Mouse (Mus musculus): ENCODE measurements at regions not wholly inside any gene's neighbourhood (a gene's known extent, or its start where the extent isn't known, plus 50 kb on each side); places are given as distances from the start of the nearest gene placed in this dataset.

DNA sequence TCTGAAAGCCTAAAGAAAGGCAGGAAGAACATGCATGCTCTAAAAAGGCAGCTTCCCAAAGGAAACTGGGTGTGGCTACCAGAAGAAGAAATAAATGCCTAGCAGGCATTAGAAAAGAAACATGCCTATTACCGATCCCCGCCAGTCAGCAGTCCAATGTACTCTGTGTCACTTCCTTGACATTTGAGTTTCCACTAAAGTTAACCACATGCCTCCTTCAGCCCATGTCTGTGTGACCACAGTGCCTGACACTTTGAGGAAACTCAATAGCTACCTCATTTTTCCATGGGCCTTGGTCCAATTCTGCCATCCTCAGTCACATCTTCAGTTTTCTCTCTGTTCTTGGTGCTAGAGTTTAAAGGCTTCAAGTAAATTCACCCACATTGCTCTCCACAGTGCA lies 233.7 kb upstream of the Isx start:
- Histone ChIP-seq H3K4me1 (replicated peaks) (no peaks in the 10 kb centered on the region), H3K27ac (no peak overlapping the region), H3K4me3 (replicated peaks) (no peak overlapping the region), H3K9ac (replicated peaks) (no peak overlapping the region), H3K27me3 (no peaks in the 10 kb centered on the region), H3K36me3 (no peaks in the 10 kb centered on the region), H3K9me3 (no peaks in the 10 kb centered on the region), H3K4me2 (replicated peaks) (no peak overlapping the region)
- WGBS, result 93% methylated on average over 2 of the region's 2 CpGs
- ATAC-seq, result no peak

GRCm38 (mm10) chr8:74640636-74641035 lies 232.3 kb upstream of the Isx start:
- H3K4me2 ChIP-seq (replicated peaks), result no peak overlapping the region
- H3K9ac ChIP-seq (replicated peaks), result no peak overlapping the region
- WGBS, result 36% methylated on average over 1 of the region's 1 CpGs
- no peak overlapping the region for H3K27ac ChIP-seq
- H3K9me3 ChIP-seq, result no peaks in the 10 kb centered on the region
- no peaks in the 10 kb centered on the region for H3K36me3 ChIP-seq
- no peak for ATAC-seq
- H3K4me1 ChIP-seq (replicated peaks), result no peaks in the 10 kb centered on the region
- H3K27me3 ChIP-seq, result no peaks in the 10 kb centered on the region
- H3K4me3 ChIP-seq (replicated peaks), result no peak overlapping the region

DNA sequence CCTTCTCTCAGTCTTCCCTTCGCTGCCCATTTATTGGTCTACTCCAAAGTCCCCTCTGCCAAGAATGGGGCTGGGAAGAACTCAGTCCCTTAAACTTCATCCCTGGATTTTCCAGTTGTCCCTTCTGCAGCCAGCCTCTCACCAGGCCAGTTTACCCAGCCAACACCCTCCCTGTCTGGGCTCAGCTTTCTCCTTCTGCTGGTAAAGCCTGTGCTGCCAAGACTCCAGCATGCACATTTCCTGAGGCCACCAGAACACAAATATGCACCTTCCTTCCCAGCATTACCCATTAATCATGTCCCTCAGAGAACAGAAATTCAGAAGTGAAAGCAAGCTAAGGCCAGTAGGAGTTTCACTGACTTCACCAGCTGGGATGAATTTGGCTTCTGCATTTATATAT lies 213.0 kb upstream of the Isx start:
- no peak for ATAC-seq
- Histone ChIP-seq H3K4me3 (replicated peaks) (no peak overlapping the region), H3K4me2 (replicated peaks) (no peak overlapping the region), H3K4me1 (replicated peaks) (no peaks in the 10 kb centered on the region), H3K9ac (replicated peaks) (no peak overlapping the region), H3K27ac (no peak overlapping the region), H3K27me3 (no peaks in the 10 kb centered on the region), H3K9me3 (no peaks in the 10 kb centered on the region), H3K36me3 (no peaks in the 10 kb centered on the region)
- 86% methylated on average over 1 of the region's 1 CpGs for WGBS

DNA sequence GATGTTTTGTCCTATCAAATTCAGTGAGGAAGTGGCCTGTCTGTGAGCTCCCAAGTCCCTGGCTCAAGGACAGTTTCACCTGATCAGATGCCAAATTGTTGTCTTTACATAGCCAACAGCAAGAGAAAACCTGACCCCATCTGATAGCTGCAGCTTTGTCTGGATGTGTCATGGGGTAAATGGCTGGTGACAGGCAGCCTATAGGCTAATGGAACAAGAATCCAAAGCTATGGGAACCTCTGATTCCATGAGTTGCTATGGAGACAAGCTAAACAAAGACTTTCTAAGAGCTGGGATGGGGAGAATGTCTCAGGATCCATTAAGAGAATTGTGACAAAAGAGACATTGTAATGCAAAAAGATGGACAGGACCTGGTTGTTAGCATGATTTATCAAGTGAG lies 184.6 kb upstream of the Isx start:
- Histone ChIP-seq H3K27ac (no peak overlapping the region), H3K9me3 (no peaks in the 10 kb centered on the region), H3K36me3 (no peaks in the 10 kb centered on the region), H3K4me3 (replicated peaks) (no peak overlapping the region), H3K4me1 (replicated peaks) (no peaks in the 10 kb centered on the region; the same call in 1 of the 2 replicates), H3K27me3 (no peaks in the 10 kb centered on the region), H3K9ac (replicated peaks) (no peak overlapping the region), H3K4me2 (replicated peaks) (no peak overlapping the region)
- ATAC-seq, result 0 out of 2 replicates have a peak, but pooled peaks have one; percentile 27

DNA sequence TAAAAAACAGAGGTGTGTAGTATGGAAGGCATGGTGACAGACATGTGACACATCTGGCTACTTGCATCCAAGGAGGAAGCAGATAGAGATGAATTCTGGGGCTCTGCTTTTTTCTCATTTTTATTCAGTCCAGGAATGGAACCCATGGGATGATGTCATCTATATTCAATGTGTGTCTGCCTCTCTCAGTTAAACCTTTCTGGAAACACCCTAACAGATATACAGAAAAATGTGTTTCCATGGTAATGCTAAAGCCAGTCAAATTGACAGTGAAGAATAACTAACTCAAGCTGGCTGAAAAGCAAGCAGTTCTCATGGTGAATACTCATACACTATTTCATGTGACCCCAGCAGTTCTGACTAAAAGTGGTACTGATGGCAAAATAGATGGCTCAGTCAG lies 177.0 kb upstream of the Isx start:
- Histone ChIP-seq H3K4me3 (replicated peaks) (no peak overlapping the region), H3K9ac (replicated peaks) (no peak overlapping the region), H3K4me2 (replicated peaks) (no peak overlapping the region), H3K9me3 (0 out of 2 replicates have a peak, but pooled peaks cover 3% of the 10 kb centered on the region), H3K36me3 (no peaks in the 10 kb centered on the region), H3K4me1 (replicated peaks) (no peaks in the 10 kb centered on the region), H3K27ac (no peak overlapping the region), H3K27me3 (no peaks in the 10 kb centered on the region)
- ATAC-seq, result no peak

GRCm38 (mm10) chr8:74697317-74697716 lies 175.7 kb upstream of the Isx start:
- no peak overlapping the region for H3K9ac ChIP-seq (replicated peaks)
- 76% methylated on average over 1 of the region's 1 CpGs for WGBS
- H3K4me1 ChIP-seq (replicated peaks), result no peaks in the 10 kb centered on the region

DNA sequence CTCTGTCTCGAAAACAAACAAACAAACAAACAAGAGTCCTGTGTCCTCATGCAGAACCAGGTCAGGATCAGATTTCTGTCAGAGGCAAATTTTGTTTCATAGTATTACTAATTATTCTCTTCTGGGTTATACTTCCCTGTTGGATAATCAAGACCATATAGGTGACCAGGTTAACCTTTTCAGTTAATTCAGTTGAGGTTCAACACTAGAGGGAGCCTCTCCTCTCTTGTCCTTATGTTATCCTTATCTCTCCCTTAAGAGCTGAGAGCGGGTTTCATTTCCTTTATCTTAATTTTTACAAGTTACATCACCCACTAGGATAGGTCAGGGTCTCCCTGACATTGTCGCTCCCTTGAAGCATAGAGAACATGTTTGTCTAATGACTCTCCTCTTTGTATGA lies 160.4 kb upstream of the Isx start:
- no peaks in the 10 kb centered on the region for H3K27me3 ChIP-seq
- H3K4me3 ChIP-seq (replicated peaks), result no peak overlapping the region
- no peak for ATAC-seq
- H3K9me3 ChIP-seq, result no peaks in the 10 kb centered on the region
- no peaks in the 10 kb centered on the region for H3K36me3 ChIP-seq
- H3K4me2 ChIP-seq (replicated peaks), result no peak overlapping the region
- H3K9ac ChIP-seq (replicated peaks), result no peak overlapping the region
- H3K27ac ChIP-seq, result no peak overlapping the region
- H3K4me1 ChIP-seq (replicated peaks), result no peaks in the 10 kb centered on the region
- 76% methylated on average over 3 of the region's 3 CpGs for WGBS

More at GRCm38 (mm10) chr8:74697317-74697716, 175.7 kb upstream of the Isx start:
- H3K27me3 ChIP-seq, result no peaks in the 10 kb centered on the region
- no peak for ATAC-seq
- no peak overlapping the region for H3K4me2 ChIP-seq (replicated peaks)
- no peak overlapping the region for H3K27ac ChIP-seq
- H3K36me3 ChIP-seq, result no peaks in the 10 kb centered on the region
- no peak overlapping the region for H3K4me3 ChIP-seq (replicated peaks)
- 0 out of 2 replicates have a peak, but pooled peaks cover 3% of the 10 kb centered on the region for H3K9me3 ChIP-seq

DNA sequence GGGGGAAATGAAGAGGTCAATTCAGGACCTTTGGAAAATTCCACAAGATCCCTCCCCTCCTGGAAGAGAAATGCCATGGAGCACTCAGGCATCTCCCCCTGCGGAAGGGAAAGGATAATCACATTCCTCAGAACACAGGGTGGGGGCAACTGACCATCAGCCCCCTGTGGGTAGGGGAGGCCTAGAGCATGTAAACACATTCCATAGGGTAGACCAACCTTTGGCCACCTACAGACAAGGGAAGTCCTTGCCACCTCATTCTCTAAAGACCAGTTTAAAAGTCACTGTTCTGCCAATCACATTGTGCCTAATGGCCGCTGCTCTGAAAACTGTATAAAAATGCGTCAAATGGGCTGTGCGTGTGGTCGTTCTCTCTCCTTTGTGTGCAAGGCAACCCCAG lies 156.9 kb upstream of the Isx start:
- no peak overlapping the region for H3K9ac ChIP-seq (replicated peaks)
- H3K27me3 ChIP-seq, result no peaks in the 10 kb centered on the region
- no peaks in the 10 kb centered on the region for H3K36me3 ChIP-seq
- 55% methylated on average over 5 of the region's 5 CpGs for WGBS
- H3K4me3 ChIP-seq (replicated peaks), result no peak overlapping the region
- no peaks in the 10 kb centered on the region for H3K9me3 ChIP-seq
- ATAC-seq, result no peak
- H3K4me1 ChIP-seq (replicated peaks), result no peaks in the 10 kb centered on the region
- no peak overlapping the region for H3K4me2 ChIP-seq (replicated peaks)
- no peak overlapping the region for H3K27ac ChIP-seq

DNA sequence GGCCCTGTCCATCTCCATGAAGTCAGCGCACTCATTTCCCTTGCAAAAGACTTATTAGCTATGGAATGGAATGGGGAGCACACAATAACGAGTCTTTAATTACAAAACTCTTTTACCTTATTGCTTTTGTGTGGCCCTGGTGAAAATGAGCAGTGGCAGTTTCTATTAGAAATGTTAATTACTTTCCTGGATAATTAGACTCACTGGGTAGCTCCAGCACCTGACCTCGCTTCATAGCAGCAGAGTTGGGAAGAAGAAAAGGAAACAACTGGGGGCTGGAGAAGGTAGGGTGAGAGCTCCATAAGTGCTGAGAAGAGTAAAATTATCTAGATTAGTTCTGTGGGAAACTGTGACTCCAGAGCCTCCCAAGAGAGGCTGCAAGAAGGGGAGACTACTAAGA lies 108.2 kb upstream of the Isx start:
- Histone ChIP-seq H3K27ac (no peak overlapping the region), H3K9me3 (no peaks in the 10 kb centered on the region), H3K4me2 (replicated peaks) (no peak overlapping the region), H3K4me3 (replicated peaks) (no peak overlapping the region), H3K4me1 (replicated peaks) (no peaks in the 10 kb centered on the region), H3K27me3 (no peaks in the 10 kb centered on the region), H3K36me3 (no peaks in the 10 kb centered on the region), H3K9ac (replicated peaks) (no peak overlapping the region)
- 70% methylated on average over 3 of the region's 3 CpGs for WGBS
- no peak for ATAC-seq

DNA sequence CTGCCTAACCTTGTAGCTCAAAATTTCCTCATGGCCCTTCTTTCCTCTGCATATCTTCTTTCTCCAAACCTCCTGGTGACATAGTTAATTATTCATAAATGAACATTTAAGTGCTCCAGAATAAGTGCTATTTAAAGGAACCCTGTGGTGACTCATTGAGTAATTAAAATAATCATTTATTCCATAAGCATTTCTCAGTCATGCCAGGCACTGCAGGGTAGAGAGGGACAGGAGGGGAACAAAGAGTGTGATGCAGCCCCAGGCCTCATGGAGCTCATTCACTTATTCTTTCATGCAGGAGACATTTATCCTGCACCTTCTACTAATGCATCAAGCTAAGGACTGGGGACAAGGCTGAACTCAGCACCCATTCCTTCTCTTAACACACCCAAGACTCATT lies 97.4 kb upstream of the Isx start:
- Histone ChIP-seq H3K9ac (replicated peaks) (no peak overlapping the region), H3K36me3 (no peaks in the 10 kb centered on the region), H3K4me3 (replicated peaks) (no peak overlapping the region), H3K27ac (no peak overlapping the region), H3K27me3 (no peaks in the 10 kb centered on the region), H3K4me2 (replicated peaks) (no peak overlapping the region), H3K9me3 (no peaks in the 10 kb centered on the region), H3K4me1 (replicated peaks) (no peaks in the 10 kb centered on the region)
- no peak for ATAC-seq

DNA sequence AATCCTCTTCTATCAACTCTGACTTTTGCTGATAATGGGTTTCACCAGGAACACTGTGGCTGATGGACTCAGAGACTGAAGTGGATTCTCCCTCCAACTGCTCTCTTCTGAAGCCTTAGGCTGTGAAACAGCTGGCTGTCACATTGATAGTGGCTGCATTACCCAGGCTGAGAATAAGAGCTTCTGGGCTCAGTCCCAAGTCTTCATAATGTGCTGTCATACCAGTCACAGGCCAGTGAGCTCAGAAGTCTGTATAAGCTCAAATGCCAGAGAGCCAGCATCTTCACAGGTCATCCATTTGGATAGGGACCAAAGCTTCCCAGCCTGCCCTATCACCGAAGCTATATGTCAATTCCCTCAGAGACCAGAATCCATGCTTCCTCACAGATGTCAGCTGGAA lies 91.9 kb upstream of the Isx start:
- ATAC-seq, result no peak
- no peak overlapping the region for H3K27ac ChIP-seq

GRCm38 (mm10) chr8:74808685-74809084 lies 64.3 kb upstream of the Isx start:
- Histone ChIP-seq H3K4me1 (replicated peaks) (no peaks in the 10 kb centered on the region), H3K9me3 (no peaks in the 10 kb centered on the region), H3K27ac (no peak overlapping the region), H3K9ac (replicated peaks) (no peak overlapping the region), H3K36me3 (no peaks in the 10 kb centered on the region), H3K4me3 (replicated peaks) (no peak overlapping the region), H3K4me2 (replicated peaks) (no peak overlapping the region), H3K27me3 (no peaks in the 10 kb centered on the region)
- ATAC-seq, result no peak

More for the DNA sequence above, 91.9 kb upstream of the Isx start:
- H3K4me2 ChIP-seq (replicated peaks), result no peak overlapping the region
- no peak overlapping the region for H3K4me3 ChIP-seq (replicated peaks)
- H3K27me3 ChIP-seq, result no peaks in the 10 kb centered on the region
- WGBS, result 88% methylated on average over 1 of the region's 1 CpGs
- H3K9me3 ChIP-seq, result peaks cover 2% of the 10 kb centered on the region
- H3K4me1 ChIP-seq (replicated peaks), result no peaks in the 10 kb centered on the region
- no peaks in the 10 kb centered on the region for H3K36me3 ChIP-seq
- H3K9ac ChIP-seq (replicated peaks), result no peak overlapping the region

- WGBS, result 88% methylated on average over 3 of the region's 3 CpGs
- no peaks in the 10 kb centered on the region for H3K4me1 ChIP-seq (replicated peaks)
- no peak overlapping the region for H3K27ac ChIP-seq
- no peaks in the 10 kb centered on the region for H3K36me3 ChIP-seq
- H3K4me3 ChIP-seq (replicated peaks), result no peak overlapping the region
- no peaks in the 10 kb centered on the region for H3K9me3 ChIP-seq
- no peak overlapping the region for H3K9ac ChIP-seq (replicated peaks)
- ATAC-seq, result no peak
- H3K4me2 ChIP-seq (replicated peaks), result no peak overlapping the region
- no peaks in the 10 kb centered on the region for H3K27me3 ChIP-seq
These were observed 62.9 kb upstream of the Isx start for GRCm38 (mm10) chr8:74810054-74810453.

All from midbrain, embryonic 13.5 days (tissue).